8 mouse cellular contexts compared by ENCODE assay signal in genomic region chr8:124658415-124658814, GRCm38 (mm10). TPM values are rescaled to one million over a fixed set of nuclear protein-coding genes. Genes with fewer than 3 reads are reported as not detected.
DNase-seq lines count a peak whose midpoint lies in the region; ATAC-seq and TF ChIP-seq lines count a peak whose summit lies in the region.

No protein-coding gene starts in this region.

- peak; percentile 65 for ATAC-seq in heart, embryonic 12.5 days (ENCODE audit: insufficient number of reproducible peaks, low FRiP score)
- no peak for ATAC-seq in activated CD4-positive, CD25-positive, alpha-beta regulatory T cell, adult 4 months

- no peak overlapping the region for H3K4me3 ChIP-seq in heart, embryonic 12.5 days
- no peak overlapping the region for H3K4me3 ChIP-seq in spleen, adult 2 months (ENCODE audit: extremely low read depth, insufficient read depth, insufficient read length)

- H3K36me3 ChIP-seq in heart, embryonic 12.5 days, result peaks cover 11% of the 10 kb centered on the region
- H3K36me3 ChIP-seq in spleen, adult 2 months (ENCODE audit: control insufficient read depth, insufficient read depth, low read length), result no peaks in the 10 kb centered on the region

- no peaks in the 10 kb centered on the region for H3K27me3 ChIP-seq in heart, embryonic 12.5 days (replicated peaks)
- H3K27me3 ChIP-seq in spleen, adult 2 months (ENCODE audit: control insufficient read depth, insufficient read depth, low read length), result no peaks in the 10 kb centered on the region; the same call in 1 of the 2 replicates

- no peaks in the 10 kb centered on the region for H3K9me3 ChIP-seq in heart, embryonic 12.5 days (replicated peaks)

- WGBS in heart, embryonic 12.5 days, result 9% methylated on average over 2 of the region's 2 CpGs
- 57% methylated on average over 2 of the region's 2 CpGs for WGBS in spleen, adult 2 months

- no peak overlapping the region for H3K9ac ChIP-seq in heart, embryonic 12.5 days

- H3K4me2 ChIP-seq in heart, embryonic 12.5 days, result peak overlapping the region; percentile 55

- H3K4me1 ChIP-seq in heart, embryonic 12.5 days (replicated peaks), result peaks cover 79% of the 10 kb centered on the region
- H3K4me1 ChIP-seq in spleen, adult 2 months (ENCODE audit: control insufficient read depth, insufficient read depth, insufficient read length), result no peaks in the 10 kb centered on the region; the same call in 1 of the 2 replicates

- TF ChIP-seq CTCF in spleen, adult 2 months (IDR thresholded peaks at IDR 0.05; ENCODE audit: extremely low read depth, insufficient read depth, insufficient read length, insufficient replicate concordance), result no peak

- no peak for TF ChIP-seq POLR2A in spleen, adult 2 months (IDR thresholded peaks at IDR 0.05; ENCODE audit: low read depth, low read length)

- H3K27ac ChIP-seq in heart, embryonic 12.5 days (ENCODE audit: poor library complexity, severe bottlenecking), result peak overlapping the region; percentile 95
- peak overlapping the region; percentile 33; the same call in 1 of the 2 replicates for H3K27ac ChIP-seq in spleen, adult 2 months (ENCODE audit: insufficient read depth, low read length)

- DNase-seq in cerebellum, adult 11-12 months, result peak; percentile 57
- no peak for DNase-seq in cerebellum, adult 9-10 months
- peak; percentile 42 for DNase-seq in right cerebral cortex, postnatal 14 days
- no peak for DNase-seq in right cerebral cortex, postnatal 36 days (ENCODE audit: low spot score in 2 of 2)
- peak; percentile 60 for DNase-seq in layer of hippocampus, adult 9-11 months
- DNase-seq in spleen, adult 2 months (ENCODE audit: low read depth in 1 of 2, low spot score in 2 of 2), result no peak

RNA-seq across cellular contexts. Expression of gene 2310022B05Rik, which starts 4.8 kb away (rescaled TPM):
- polyA plus RNA-seq in heart, embryonic 12.5 days (2016; fragmentation: Nextera tagmentation; extraction: Ambion mirVana), result 49.1 and 52.5 TPM in 2 replicates
- polyA plus RNA-seq in spleen, adult 2 months (2012; rRNA removed), result 31.6 and 40.7 TPM in 2 replicates
- polyA plus RNA-seq in activated CD4-positive, CD25-positive, alpha-beta regulatory T cell, adult 4 months (2017; shearing (Covaris generic)), result 1 to 10 TPM in 1 of 2 experiments, under 1 TPM in 1; 0.82 to 1.3 TPM

Comparison
In these comparisons a context has a peak if more than half of its experiments do, and no peak if none do; other contexts are left out.
1. DNase-seq: peak in cerebellum, adult 11-12 months (single experiment), right cerebral cortex, postnatal 14 days (single experiment) and layer of hippocampus, adult 9-11 months (single experiment); none in cerebellum, adult 9-10 months (single experiment), right cerebral cortex, postnatal 36 days (0 of 2) and spleen, adult 2 months (0 of 2).
2. RNA of gene 2310022B05Rik, which starts 4.8 kb away (polyA plus RNA-seq): 49.1 to 52.5 TPM in heart, embryonic 12.5 days and 31.6 to 40.7 TPM in spleen, adult 2 months; 0.82 to 1.3 TPM in activated CD4-positive, CD25-positive, alpha-beta regulatory T cell, adult 4 months; every median in the first group is over 10 times any median in the second.